8 mouse cellular contexts compared by ENCODE assay signal in genomic region chr13:5862003-5862625, GRCm38 (mm10). TPM values are rescaled to one million over a fixed set of nuclear protein-coding genes. Genes with fewer than 3 reads are reported as not detected.
A peak's percentile ranks its signal among the peaks of the same experiment; 100 is the strongest.
DNase-seq lines count a peak whose midpoint lies in the region; ATAC-seq lines count a peak whose summit lies in the region.

No protein-coding gene starts in this region.

- WGBS in embryonic facial prominence, embryonic 14.5 days: under 1% methylated on average over 20 of the region's 20 CpGs
- under 1% methylated on average over 20 of the region's 20 CpGs for WGBS in hindbrain, embryonic 11.5 days
- under 1% methylated on average over 20 of the region's 20 CpGs for WGBS in midbrain, embryonic 10.5 days

- intact Hi-C loops in left cerebral cortex, postnatal 25 days (cut with DNase I): loop anchor here (2.0 to 10.0 kb wide), 7 partner anchors 135 to 1090 kb away; no protein-coding TSS in a partner anchor

- H3K4me1 ChIP-seq in embryonic facial prominence, embryonic 14.5 days (ENCODE audit: control insufficient read depth, insufficient read depth, low read length): peaks cover 10% of the 10 kb centered on the region
- no peaks in the 10 kb centered on the region for H3K4me1 ChIP-seq in hindbrain, embryonic 11.5 days (replicated peaks; ENCODE audit: control insufficient read depth, insufficient read depth, low read length)
- H3K4me1 ChIP-seq in midbrain, embryonic 10.5 days: peaks cover 18% of the 10 kb centered on the region

- peak; percentile 73 for DNase-seq in adrenal gland, adult 2 months
- DNase-seq in adrenal gland, postnatal 4 days (ENCODE audit: low spot score in 2 of 2): no peak
- peak; percentile 64 for DNase-seq in adrenal gland, postnatal 10 days
- DNase-seq in embryonic facial prominence, embryonic 14.5 days (ENCODE audit: low spot score): peak; percentile 74
- DNase-seq in hindbrain, embryonic 11.5 days (ENCODE audit: low spot score): peak; percentile 47
- peak; percentile 56 to 72 for DNase-seq in left cerebral cortex, postnatal 25 days (ENCODE audit: low spot score in 2 of 2)
- peak; percentile 36 for DNase-seq in midbrain, embryonic 10.5 days (ENCODE audit: low spot score)
- peak; percentile 48 for DNase-seq in testis, postnatal 10 days (ENCODE audit: low spot score)

- H3K4me2 ChIP-seq in embryonic facial prominence, embryonic 14.5 days (ENCODE audit: low read depth, low read length): peak overlapping the region; percentile 68
- H3K4me2 ChIP-seq in hindbrain, embryonic 11.5 days (replicated peaks; ENCODE audit: low read depth, low read length): peak overlapping the region; percentile 59

- H3K9ac ChIP-seq in embryonic facial prominence, embryonic 14.5 days (ENCODE audit: low read depth, low read length): peak overlapping the region; percentile 78
- peak overlapping the region; percentile 75 for H3K9ac ChIP-seq in hindbrain, embryonic 11.5 days (ENCODE audit: low read depth, low read length)

- no peaks in the 10 kb centered on the region for H3K27me3 ChIP-seq in embryonic facial prominence, embryonic 14.5 days (replicated peaks; ENCODE audit: control insufficient read depth, insufficient read depth, low read length)
- H3K27me3 ChIP-seq in hindbrain, embryonic 11.5 days (ENCODE audit: control insufficient read depth, insufficient read depth, low read length): no peaks in the 10 kb centered on the region
- peaks cover 5% of the 10 kb centered on the region; the same call in 1 of the 2 replicates for H3K27me3 ChIP-seq in midbrain, embryonic 10.5 days (ENCODE audit: low read depth, poor library complexity, severe bottlenecking)

- peak overlapping the region; percentile 96 for H3K27ac ChIP-seq in embryonic facial prominence, embryonic 14.5 days (replicated peaks; ENCODE audit: low read depth, low read length)
- H3K27ac ChIP-seq in hindbrain, embryonic 11.5 days (ENCODE audit: low read depth, low read length): peak overlapping the region; percentile 89
- H3K27ac ChIP-seq in midbrain, embryonic 10.5 days (replicated peaks): peak overlapping the region; percentile 99

- H3K9me3 ChIP-seq in embryonic facial prominence, embryonic 14.5 days (ENCODE audit: control insufficient read depth, low read length): no peaks in the 10 kb centered on the region
- H3K9me3 ChIP-seq in hindbrain, embryonic 11.5 days (ENCODE audit: control insufficient read depth, low read length): no peaks in the 10 kb centered on the region
- no peaks in the 10 kb centered on the region for H3K9me3 ChIP-seq in midbrain, embryonic 10.5 days (replicated peaks)

- peak overlapping the region; percentile 78 for H3K4me3 ChIP-seq in embryonic facial prominence, embryonic 14.5 days (ENCODE audit: low read depth, low read length)
- peak overlapping the region; percentile 69 for H3K4me3 ChIP-seq in hindbrain, embryonic 11.5 days (ENCODE audit: low read depth, low read length)
- peak overlapping the region; percentile 75 for H3K4me3 ChIP-seq in midbrain, embryonic 10.5 days

- ATAC-seq in embryonic facial prominence, embryonic 14.5 days (ENCODE audit: low read depth): no peak
- ATAC-seq in hindbrain, embryonic 11.5 days (ENCODE audit: low FRiP score): no peak

- H3K36me3 ChIP-seq in embryonic facial prominence, embryonic 14.5 days (ENCODE audit: control insufficient read depth, insufficient read depth, low read length): peaks cover 29% of the 10 kb centered on the region
- peaks cover 10% of the 10 kb centered on the region; the same call in 1 of the 2 replicates for H3K36me3 ChIP-seq in hindbrain, embryonic 11.5 days (ENCODE audit: control insufficient read depth, insufficient read depth, low read length)
- peaks cover 26% of the 10 kb centered on the region for H3K36me3 ChIP-seq in midbrain, embryonic 10.5 days

RNA-seq across cellular contexts. Expression of gene Klf6, which starts 0.8 kb away (rescaled TPM):
- 10 to 100 TPM; 33.7 to 40.0 TPM for total RNA-seq in adrenal gland, adult 2 months (2021)
- polyA plus RNA-seq in adrenal gland, adult 2 months (2012; rRNA removed): 11.4 and 11.8 TPM in 2 replicates
- total RNA-seq in adrenal gland, postnatal 4 days (2021): 10 to 100 TPM; 36.4 to 37.2 TPM
- 10 to 100 TPM; 37.9 to 59.0 TPM for total RNA-seq in adrenal gland, postnatal 10 days (2021)
- polyA plus RNA-seq in embryonic facial prominence, embryonic 14.5 days (2014; fragmentation: Nextera tagmentation; extraction: Ambion mirVana): 85.0 and 86.1 TPM in 2 replicates
- 74.1 and 77.9 TPM in 2 replicates for polyA plus RNA-seq in hindbrain, embryonic 11.5 days (2014; fragmentation: Nextera tagmentation; extraction: Ambion mirVana)
- total RNA-seq in left cerebral cortex, postnatal 25 days (2021): 10 to 100 TPM; 54.5 to 58.2 TPM
- polyA plus RNA-seq in midbrain, embryonic 10.5 days (2016; fragmentation: Nextera tagmentation; extraction: Ambion mirVana): 53.5 and 63.0 TPM in 2 replicates

Comparison
In these comparisons a context has a peak if more than half of its experiments do, and no peak if none do; other contexts are left out.
1. DNase-seq: peak in adrenal gland, adult 2 months (single experiment), adrenal gland, postnatal 10 days (single experiment), embryonic facial prominence, embryonic 14.5 days (single experiment), hindbrain, embryonic 11.5 days (single experiment), left cerebral cortex, postnatal 25 days (2 of 2), midbrain, embryonic 10.5 days (single experiment) and testis, postnatal 10 days (single experiment); none in adrenal gland, postnatal 4 days (0 of 2).
2. Peak in every context shown above with its lines, with median percentiles within 50 percentile points of each other: H3K27ac ChIP-seq and H3K4me3 ChIP-seq.